Mouse (Mus musculus): ENCODE results near the gene Hoxd13. TPM values are rescaled to one million over a fixed set of nuclear protein-coding genes. Genes with fewer than 3 reads are reported as not detected.

The Hoxd13 gene
- polyA plus RNA-seq, 2 experiments, result 54.6 to 109 TPM

DNA sequence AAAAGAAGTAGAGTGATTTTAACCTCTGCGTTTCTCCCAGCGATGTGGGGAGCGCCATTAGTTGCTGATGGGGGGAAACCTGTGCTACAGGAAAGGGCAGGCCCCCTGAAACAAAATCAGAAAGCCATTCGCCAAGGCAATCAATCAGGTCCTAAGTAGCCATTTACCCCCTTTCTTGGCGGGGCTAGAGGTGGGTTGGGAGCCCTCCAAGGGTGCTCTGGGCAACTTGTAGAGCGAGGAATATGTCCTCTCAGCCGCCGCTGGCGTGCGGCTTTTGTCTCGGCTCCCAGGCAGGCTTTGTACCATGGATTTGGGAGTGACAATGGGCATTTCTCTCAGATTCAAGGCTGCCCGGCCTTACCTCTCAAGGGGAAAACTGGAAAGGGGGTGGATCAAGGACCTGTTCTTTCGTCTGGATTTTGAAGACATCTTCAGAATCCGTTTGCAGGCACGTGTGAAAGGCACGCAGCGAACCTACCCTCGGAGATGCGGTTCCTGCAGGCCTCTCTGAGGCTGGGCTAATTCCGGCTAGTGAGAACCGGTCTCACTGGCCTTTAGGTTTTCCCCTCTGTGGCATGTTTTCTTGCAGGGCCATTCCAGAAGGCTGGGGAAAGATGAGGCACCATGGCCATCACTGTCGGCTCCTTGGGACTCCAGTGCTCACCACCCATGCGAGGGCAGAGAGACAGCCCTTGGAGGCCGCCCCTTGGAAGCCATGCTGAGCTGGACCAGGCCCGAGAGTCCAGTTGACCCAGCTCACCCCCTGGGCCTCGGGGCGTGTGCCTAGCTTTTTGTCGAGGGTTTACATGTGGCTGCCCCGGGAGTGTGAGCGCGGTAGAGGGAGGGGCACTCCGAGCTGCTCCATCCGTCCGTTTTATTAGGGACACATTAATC, 28.6 kb downstream of the Hoxd13 start:
- H3K9me3 ChIP-seq (ENCODE audit: control insufficient read depth, low read length), result no peaks in the 10 kb centered on the region
- peak overlapping the region; percentile 55 for H3K4me3 ChIP-seq (replicated peaks; ENCODE audit: low read length)
- TF ChIP-seq POLR2A (IDR thresholded peaks at IDR 0.05; ENCODE audit: borderline replicate concordance, extremely low read depth, insufficient read depth, insufficient read length), result no peak
- H3K27me3 ChIP-seq (ENCODE audit: control insufficient read depth, insufficient read depth, low read length), result peaks cover 52% of the 10 kb centered on the region
- H3K36me3 ChIP-seq (ENCODE audit: control insufficient read depth, insufficient read depth, low read length), result peaks cover 20% of the 10 kb centered on the region
- 9% methylated on average over 34 of the region's 34 CpGs for WGBS
- ATAC-seq (ENCODE audit: low FRiP score, low read depth) (peak; percentile 12; the same call in 1 of the 2 replicates), DNase-seq (ENCODE audit: low spot score) (no peak)
- peak overlapping the region; percentile 96 for H3K4me2 ChIP-seq (replicated peaks; ENCODE audit: low read depth, low read length, severe bottlenecking)
- peak overlapping the region; percentile 89 for H3K27ac ChIP-seq (replicated peaks; ENCODE audit: low read depth, low read length)
- H3K9ac ChIP-seq (ENCODE audit: low read depth, low read length, severe bottlenecking), result peak overlapping the region; percentile 86
- H3K4me1 ChIP-seq (ENCODE audit: control insufficient read depth, insufficient read depth, low read length), result peaks cover 43% of the 10 kb centered on the region

DNA sequence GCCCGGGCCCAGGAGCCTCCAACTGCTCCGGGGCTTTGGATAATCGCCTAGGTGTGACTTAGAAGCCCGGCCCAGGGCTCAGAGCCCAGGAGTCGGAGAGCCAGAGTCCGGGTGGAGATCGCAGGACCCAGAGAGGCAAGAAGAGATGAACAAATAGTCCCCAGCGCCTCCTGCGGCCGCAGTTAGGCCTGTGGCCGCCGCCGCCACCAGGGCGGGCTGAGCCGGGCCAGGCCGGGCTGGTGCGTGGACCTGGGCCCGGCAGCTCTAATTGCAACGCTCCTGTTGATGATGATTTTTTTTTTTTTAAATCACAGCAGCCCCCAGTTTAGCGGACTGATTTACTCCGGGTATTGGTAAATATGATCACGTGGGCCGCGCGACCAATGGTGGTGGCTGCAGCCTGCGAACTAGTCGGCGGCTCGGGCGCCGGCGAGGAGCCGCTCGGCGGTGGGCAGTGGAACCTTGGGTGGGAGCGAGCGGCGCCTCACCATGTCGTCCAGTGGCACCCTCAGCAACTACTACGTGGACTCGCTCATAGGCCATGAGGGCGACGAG, 29.5 kb downstream of the Hoxd13 start, which contains the start of gene Hoxd9:
Gene Hoxd9, plus strand, starts transcription at position 161 of the 555 bp plus-strand sequence.
- ATAC-seq (ENCODE audit: low FRiP score, low read depth), result peak; percentile 29
- peak within 1 kb of the TSS; percentile 96 for H3K4me2 ChIP-seq (replicated peaks; ENCODE audit: low read depth, low read length, severe bottlenecking)
- H3K9me3 ChIP-seq (ENCODE audit: control insufficient read depth, low read length), result no peaks in the 10 kb centered on the region
- H3K27me3 ChIP-seq (ENCODE audit: control insufficient read depth, insufficient read depth, low read length), result peaks cover 56% of the 10 kb centered on the region
- DNase-seq (ENCODE audit: low spot score), result no peak
- H3K36me3 ChIP-seq (ENCODE audit: control insufficient read depth, insufficient read depth, low read length), result peaks cover 11% of the 10 kb centered on the region
- no peak for TF ChIP-seq POLR2A (IDR thresholded peaks at IDR 0.05; ENCODE audit: borderline replicate concordance, extremely low read depth, insufficient read depth, insufficient read length)
- peak within 1 kb of the TSS; percentile 55 for H3K4me3 ChIP-seq (replicated peaks; ENCODE audit: low read length)
- peaks cover 35% of the 10 kb centered on the region for H3K4me1 ChIP-seq (ENCODE audit: control insufficient read depth, insufficient read depth, low read length)
- under 1% methylated on average over 42 of the region's 43 CpGs for WGBS
- peak within 1 kb of the TSS; percentile 89 for H3K27ac ChIP-seq (replicated peaks; ENCODE audit: low read depth, low read length)
- peak within 1 kb of the TSS; percentile 86 for H3K9ac ChIP-seq (ENCODE audit: low read depth, low read length, severe bottlenecking)

DNA sequence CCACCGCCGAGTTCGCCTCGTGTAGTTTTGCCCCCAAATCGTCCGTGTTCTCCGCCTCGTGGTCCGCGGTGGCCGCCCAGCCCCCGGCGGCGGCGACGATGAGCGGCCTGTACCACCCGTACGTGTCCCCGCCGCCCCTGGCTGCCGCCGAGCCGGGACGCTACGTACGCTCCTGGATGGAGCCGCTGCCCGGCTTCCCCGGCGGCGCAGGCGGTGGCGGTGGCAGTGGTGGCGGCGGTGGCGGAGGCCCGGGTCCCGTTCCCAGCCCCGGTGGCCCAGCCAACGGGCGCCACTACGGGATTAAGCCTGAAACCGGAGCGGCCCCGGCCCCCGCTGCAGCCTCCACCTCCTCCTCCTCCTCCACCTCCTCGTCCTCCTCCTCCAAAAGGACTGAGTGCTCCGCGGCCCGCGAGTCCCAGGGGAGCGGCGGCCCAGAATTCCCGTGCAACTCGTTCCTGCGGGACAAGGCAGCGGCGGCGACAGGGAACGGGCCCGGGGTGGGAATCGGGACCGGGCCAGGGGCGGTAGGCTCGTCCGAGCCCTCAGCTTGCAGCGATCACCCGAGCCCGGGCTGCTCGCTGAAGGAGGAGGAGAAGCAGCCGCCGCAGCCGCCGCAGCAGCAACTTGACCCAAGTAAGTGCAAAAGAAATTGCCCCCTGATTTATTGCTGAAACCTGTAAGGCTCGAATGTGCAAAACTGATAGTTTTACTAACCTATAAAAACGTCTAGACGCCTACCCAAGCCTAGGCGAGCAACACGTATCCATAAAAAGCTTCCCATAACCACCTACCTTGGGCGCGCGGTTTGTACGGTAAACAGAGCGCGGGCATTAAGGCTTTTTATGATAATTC, 30.3 kb downstream of the Hoxd13 start:
- DNase-seq (ENCODE audit: low spot score) (no peak), ATAC-seq (ENCODE audit: low FRiP score, low read depth) (peak; percentile 20; the same call in 1 of the 2 replicates)
- peak overlapping the region; percentile 89 for H3K27ac ChIP-seq (replicated peaks; ENCODE audit: low read depth, low read length)
- peaks cover 29% of the 10 kb centered on the region for H3K4me1 ChIP-seq (ENCODE audit: control insufficient read depth, insufficient read depth, low read length)
- H3K9me3 ChIP-seq (ENCODE audit: control insufficient read depth, low read length), result no peaks in the 10 kb centered on the region
- peaks cover 6% of the 10 kb centered on the region for H3K36me3 ChIP-seq (ENCODE audit: control insufficient read depth, insufficient read depth, low read length)
- no peak for TF ChIP-seq POLR2A (IDR thresholded peaks at IDR 0.05; ENCODE audit: borderline replicate concordance, extremely low read depth, insufficient read depth, insufficient read length)
- peaks cover 62% of the 10 kb centered on the region for H3K27me3 ChIP-seq (ENCODE audit: control insufficient read depth, insufficient read depth, low read length)
- peak overlapping the region; percentile 96 for H3K4me2 ChIP-seq (replicated peaks; ENCODE audit: low read depth, low read length, severe bottlenecking)
- WGBS, result under 1% methylated on average over 47 of the region's 86 CpGs
- peak overlapping the region; percentile 86 for H3K9ac ChIP-seq (ENCODE audit: low read depth, low read length, severe bottlenecking)
- peak overlapping the region; percentile 55 for H3K4me3 ChIP-seq (replicated peaks; ENCODE audit: low read length)

DNA sequence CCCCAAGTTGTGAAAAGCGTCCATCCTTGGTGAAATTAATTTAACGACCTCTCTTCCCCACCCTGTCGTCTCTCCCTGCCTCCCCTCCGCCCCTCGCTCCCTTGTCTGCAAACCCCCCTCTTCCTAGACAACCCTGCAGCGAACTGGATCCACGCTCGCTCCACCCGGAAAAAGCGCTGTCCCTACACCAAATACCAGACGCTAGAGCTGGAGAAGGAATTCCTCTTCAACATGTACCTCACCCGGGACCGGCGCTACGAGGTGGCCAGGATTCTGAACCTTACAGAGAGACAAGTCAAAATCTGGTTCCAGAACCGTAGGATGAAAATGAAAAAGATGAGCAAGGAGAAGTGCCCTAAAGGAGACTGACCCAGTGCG, 30.9 kb downstream of the Hoxd13 start:
- peaks cover 63% of the 10 kb centered on the region for H3K27me3 ChIP-seq (ENCODE audit: control insufficient read depth, insufficient read depth, low read length)
- peak overlapping the region; percentile 89 for H3K27ac ChIP-seq (replicated peaks; ENCODE audit: low read depth, low read length)
- TF ChIP-seq POLR2A (IDR thresholded peaks at IDR 0.05; ENCODE audit: borderline replicate concordance, extremely low read depth, insufficient read depth, insufficient read length), result no peak
- peak overlapping the region; percentile 86 for H3K9ac ChIP-seq (ENCODE audit: low read depth, low read length, severe bottlenecking)
- ATAC-seq (ENCODE audit: low FRiP score, low read depth) (0 out of 2 replicates have a peak, but pooled peaks have one; percentile 7), DNase-seq (ENCODE audit: low spot score) (no peak)
- peaks cover 29% of the 10 kb centered on the region for H3K4me1 ChIP-seq (ENCODE audit: control insufficient read depth, insufficient read depth, low read length)
- peak overlapping the region; percentile 55 for H3K4me3 ChIP-seq (replicated peaks; ENCODE audit: low read length)
- H3K36me3 ChIP-seq (ENCODE audit: control insufficient read depth, insufficient read depth, low read length), result peaks cover 6% of the 10 kb centered on the region
- H3K4me2 ChIP-seq (replicated peaks; ENCODE audit: low read depth, low read length, severe bottlenecking), result peak overlapping the region; percentile 96
- WGBS, result 3% methylated on average over 17 of the region's 17 CpGs
- H3K9me3 ChIP-seq (ENCODE audit: control insufficient read depth, low read length), result no peaks in the 10 kb centered on the region
